In the genomic region with DNA sequence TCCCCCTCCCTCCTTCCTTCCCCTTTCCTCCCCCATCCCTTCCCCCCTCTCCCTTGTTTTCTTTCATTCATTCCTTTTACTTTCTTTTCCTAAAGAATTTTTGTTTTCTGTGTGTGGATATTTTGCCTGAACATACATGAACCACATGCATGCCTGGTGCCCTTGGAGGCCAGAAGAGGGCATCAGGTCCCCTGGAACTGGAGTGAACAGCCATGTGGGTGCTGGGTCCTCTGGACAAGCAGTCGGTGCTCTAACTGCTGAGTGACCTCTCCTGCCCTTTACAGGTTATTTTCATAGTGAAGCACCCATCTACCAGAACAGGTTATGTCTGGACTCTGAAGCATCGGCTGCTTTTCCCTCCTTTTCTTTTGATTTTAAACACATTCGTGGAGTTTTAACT, we compare ENCODE assay signal across 13 mouse cellular contexts. TPM values are rescaled to one million over a fixed set of nuclear protein-coding genes. Genes with fewer than 3 reads are reported as not detected.
DNase-seq lines count a peak whose midpoint lies in the region; ATAC-seq and TF ChIP-seq lines count a peak whose summit lies in the region.
"Had no signal": no experiment of that assay in that cellular context is flagged by ENCODE, and none has a peak within 500 bp of the region (broad histone marks: within the 10 kb centered on the region; RNA-seq: fewer than 3 reads in every experiment).

No protein-coding gene starts in this region.

- WGBS in bone marrow, adult 2 months: 23% methylated on average over 3 of the region's 3 CpGs
- 54% methylated on average over 3 of the region's 3 CpGs for WGBS in midbrain, embryonic 16.5 days
- WGBS in heart, embryonic 12.5 days: 47% methylated on average over 3 of the region's 3 CpGs

- intact Hi-C loops in gastrocnemius, adult 2 months (cut with DNase I): no loop called here
- intact Hi-C loops in gastrocnemius, postnatal 14 days (cut with DNase I; ENCODE audit: low total_unique reads): no loop called here

- ATAC-seq in megakaryocyte progenitor cell, adult 5-6 weeks (replicated peaks; ENCODE audit: poor library complexity): peak; percentile 69
- ATAC-seq in midbrain, embryonic 16.5 days: no peak
- no peak for ATAC-seq in heart, embryonic 12.5 days (ENCODE audit: insufficient number of reproducible peaks, low FRiP score)
- ATAC-seq: intestine, embryonic 16.5 days had no signal

- H3K4me1 ChIP-seq in bone marrow, adult 2 months (ENCODE audit: control insufficient read depth, insufficient read depth, low read length): no peaks in the 10 kb centered on the region; the same call in 1 of the 2 replicates
- H3K4me1 ChIP-seq in midbrain, embryonic 16.5 days (ENCODE audit: control insufficient read depth, insufficient read depth, low read length): no peaks in the 10 kb centered on the region
- H3K4me1 ChIP-seq in heart, embryonic 12.5 days (replicated peaks): peaks cover 3% of the 10 kb centered on the region; the same call in 1 of the 2 replicates

- no peak overlapping the region for H3K9ac ChIP-seq in midbrain, embryonic 16.5 days (ENCODE audit: low read depth, low read length)
- H3K9ac ChIP-seq in heart, embryonic 12.5 days: no peak overlapping the region
- H3K9ac ChIP-seq: embryonic facial prominence, embryonic 13.5 days; limb, embryonic 13.5 days had no signal

- H3K27me3 ChIP-seq in midbrain, embryonic 16.5 days (ENCODE audit: control insufficient read depth, insufficient read depth, low read depth, low read length): no peaks in the 10 kb centered on the region
- H3K27me3 ChIP-seq in heart, embryonic 12.5 days (replicated peaks): no peaks in the 10 kb centered on the region
- H3K27me3 ChIP-seq: embryonic facial prominence, embryonic 13.5 days; limb, embryonic 13.5 days had no signal

- no peak overlapping the region for H3K4me3 ChIP-seq in gastrocnemius, adult 2 months
- H3K4me3 ChIP-seq in bone marrow, adult 2 months (replicated peaks; ENCODE audit: control insufficient read depth, low read depth, low read length): no peak overlapping the region
- no peak overlapping the region for H3K4me3 ChIP-seq in midbrain, embryonic 16.5 days (ENCODE audit: low read depth, low read length)
- H3K4me3 ChIP-seq in heart, embryonic 12.5 days: no peak overlapping the region
- H3K4me3 ChIP-seq: embryonic facial prominence, embryonic 13.5 days; limb, embryonic 13.5 days; myocyte had no signal

- no peak overlapping the region for H3K4me2 ChIP-seq in midbrain, embryonic 16.5 days (ENCODE audit: low read length)
- H3K4me2 ChIP-seq in heart, embryonic 12.5 days: no peak overlapping the region
- H3K4me2 ChIP-seq: embryonic facial prominence, embryonic 13.5 days; limb, embryonic 13.5 days had no signal

- H3K9me3 ChIP-seq in midbrain, embryonic 16.5 days (replicated peaks; ENCODE audit: control insufficient read depth, low read length, poor library complexity, severe bottlenecking): no peaks in the 10 kb centered on the region
- H3K9me3 ChIP-seq in heart, embryonic 12.5 days (replicated peaks): no peaks in the 10 kb centered on the region
- H3K9me3 ChIP-seq: embryonic facial prominence, embryonic 13.5 days; limb, embryonic 13.5 days had no signal

- DNase-seq in gastrocnemius, adult 2 months: peak; percentile 31
- no peak for DNase-seq in gastrocnemius, postnatal 14 days
- peak; percentile 27 for DNase-seq in 3T3-L1 (ENCODE audit: low read depth, low spot score)
- DNase-seq in left cerebral cortex, adult 11 months (ENCODE audit: low spot score): no peak
- DNase-seq: gastrocnemius, postnatal 25 days had no signal

- no peak overlapping the region for H3K27ac ChIP-seq in gastrocnemius, adult 2 months
- H3K27ac ChIP-seq in bone marrow, adult 2 months (ENCODE audit: control insufficient read depth, insufficient read depth, low read depth, low read length, poor library complexity): no peak overlapping the region
- H3K27ac ChIP-seq in midbrain, embryonic 16.5 days (ENCODE audit: low read length): no peak overlapping the region
- no peak overlapping the region for H3K27ac ChIP-seq in heart, embryonic 12.5 days (ENCODE audit: poor library complexity, severe bottlenecking)
- H3K27ac ChIP-seq: embryonic facial prominence, embryonic 13.5 days; limb, embryonic 13.5 days had no signal

- H3K36me3 ChIP-seq in midbrain, embryonic 16.5 days (ENCODE audit: control insufficient read depth, insufficient read depth, low read length): no peaks in the 10 kb centered on the region
- no peaks in the 10 kb centered on the region for H3K36me3 ChIP-seq in heart, embryonic 12.5 days
- H3K36me3 ChIP-seq: embryonic facial prominence, embryonic 13.5 days; limb, embryonic 13.5 days had no signal

- peak; percentile 51 for TF ChIP-seq CTCF in gastrocnemius, adult 2 months (IDR thresholded peaks at IDR 0.05)
- TF ChIP-seq CTCF in bone marrow, adult 2 months (IDR thresholded peaks at IDR 0.05; ENCODE audit: control insufficient read depth, insufficient read depth, low read length): peak; percentile 80

- no peak for TF ChIP-seq POLR2A in bone marrow, adult 2 months (IDR thresholded peaks at IDR 0.05; ENCODE audit: borderline replicate concordance, control insufficient read depth, low read depth, low read length)

RNA-seq across cellular contexts. Expression of a gene that starts 34.1 kb away (rescaled TPM):
- 10 to 100 TPM; 43.2 to 54.0 TPM for total RNA-seq in gastrocnemius, adult 2 months (2021)
- total RNA-seq in gastrocnemius, postnatal 14 days (2021): 10 to 100 TPM; 40.8 to 41.4 TPM
- polyA plus RNA-seq in bone marrow, adult 2 months (2011; ENCODE audit: insufficient read depth, insufficient read length, low replicate concordance, missing spikeins): 29.8 and 38.0 TPM in 2 replicates
- total RNA-seq in megakaryocyte progenitor cell, adult 5-6 weeks (2015): 83.7 and 92.7 TPM in 2 replicates
- total RNA-seq in megakaryocyte progenitor cell, adult 5-6 weeks (2017): 94.4 and 99.1 TPM in 2 replicates
- polyA plus RNA-seq in midbrain, embryonic 16.5 days (2015; fragmentation: Nextera tagmentation; extraction: Ambion mirVana): 122 and 123 TPM in 2 replicates
- polyA plus RNA-seq in heart, embryonic 12.5 days (2016; fragmentation: Nextera tagmentation; extraction: Ambion mirVana): 80.9 and 82.0 TPM in 2 replicates

Comparison
In these comparisons a context has a peak if more than half of its experiments do, and no peak if none do; other contexts are left out.
1. DNase-seq: peak in gastrocnemius, adult 2 months (single experiment) and 3T3-L1 (single experiment); none in gastrocnemius, postnatal 14 days (single experiment) and left cerebral cortex, adult 11 months (single experiment).